Mouse (Mus musculus) CH12.LX (cell line): ENCODE measurements around the gene Cxcr5. TPM values are rescaled to one million over a fixed set of nuclear protein-coding genes. Genes with fewer than 3 reads are reported as not detected.

ENCODE experiments used
- DNase-seq: peaks from one replicate; pipeline ENCODE4 v3.0.0-alpha.2; 2013; ENCODE audit errors: extremely low read depth
- H3K27ac ChIP-seq: 2 replicates; pipeline ENCODE4 v1.5.1; 2012; ENCODE audit warnings: low read depth, mild to moderate bottlenecking, control low read depth, moderate library complexity; ENCODE audit not compliant: insufficient read depth
- H3K27me3 ChIP-seq: replicated peaks from 2 replicates; pipeline ENCODE3; 2012; ENCODE audit warnings: inconsistent platforms
- H3K36me3 ChIP-seq, 2 experiments: replicated peaks in 1 of 2; 2 replicates each; pipeline versions ENCODE3 to v1.6.1; 2012; ENCODE audit warnings: inconsistent platforms in 1 of 2, low read length in 1 of 2, mild to moderate bottlenecking in 1 of 2, mixed read lengths in 1 of 2, moderate library complexity in 1 of 2; ENCODE audit not compliant: control insufficient read depth in 1 of 2, insufficient read depth in 1 of 2
- H3K4me1 ChIP-seq, 2 experiments: 2 replicates each; pipeline ENCODE4 v1.6.1; 2012; ENCODE audit warnings: inconsistent platforms in 1 of 2, moderate library complexity in 1 of 2; ENCODE audit not compliant: insufficient read depth in 2 of 2, control insufficient read depth in 1 of 2
- H3K4me2 ChIP-seq: 2 replicates; pipeline ENCODE4 v1.6.1; 2012; ENCODE audit warnings: low read depth, mild to moderate bottlenecking, control low read depth; ENCODE audit not compliant: poor library complexity, insufficient read depth, severe bottlenecking
- H3K4me3 ChIP-seq, 3 experiments: fragments of 150-350 bp in 1 of 3; sonication (generic) in 1 of 3; replicated peaks in 1 of 3; 2 replicates each; pipeline versions ENCODE3 to v1.5.1; 2011 to 2012; ENCODE audit warnings: low read depth in 2 of 3, low read length in 2 of 3, mild to moderate bottlenecking in 2 of 3, moderate library complexity in 2 of 3, control low read depth in 1 of 3, improper control_type of control experiment in 1 of 3, inconsistent platforms in 1 of 3, mixed read lengths in 1 of 3; ENCODE audit not compliant: poor library complexity in 1 of 3
- H3K79me2 ChIP-seq: replicated peaks from 2 replicates; pipeline ENCODE4 v1.6.1; 2012; ENCODE audit warnings: mild to moderate bottlenecking, moderate library complexity; ENCODE audit not compliant: control insufficient read depth, poor library complexity, insufficient read depth, severe bottlenecking; ENCODE audit errors: extremely low read depth
- H3K9ac ChIP-seq: 2 replicates; pipeline ENCODE4 v1.6.1; 2012; ENCODE audit warnings: low read depth, mild to moderate bottlenecking, control low read depth, moderate library complexity; ENCODE audit not compliant: insufficient read depth
- H3K9me3 ChIP-seq: replicated peaks from 2 replicates; pipeline ENCODE3; 2012; ENCODE audit warnings: low read length, inconsistent platforms, mixed read lengths
- CTCF ChIP-seq, 2 experiments: IDR thresholded peaks in 1 of 2; conservative IDR thresholded peaks in 1 of 2; 2 replicates each; pipeline ENCODE4 v1.5.1; 2011 to 2012; ENCODE audit warnings: low read depth in 2 of 2, low read length in 2 of 2, improper control_type of control experiment in 1 of 2, inconsistent platforms in 1 of 2, mild to moderate bottlenecking in 1 of 2, moderate library complexity in 1 of 2
- E2F4 ChIP-seq: IDR thresholded peaks from 2 replicates; pipeline ENCODE4 v1.6.1; 2011; ENCODE audit warnings: low read depth, low read length, improper control_type of control experiment; ENCODE audit not compliant: insufficient replicate concordance
- ELF1 ChIP-seq: IDR thresholded peaks from 2 replicates; pipeline ENCODE4 v1.6.1; 2014; ENCODE audit warnings: low read depth, mild to moderate bottlenecking, inconsistent platforms, low read length, improper control_type of control experiment
- ETS1 ChIP-seq: conservative IDR thresholded peaks from 2 replicates; pipeline ENCODE4 v1.6.1; 2012; ENCODE audit warnings: low read depth, mild to moderate bottlenecking, inconsistent platforms, low read length, improper control_type of control experiment, moderate library complexity
- GABPA ChIP-seq: IDR thresholded peaks from 2 replicates; pipeline ENCODE4 v1.6.1; 2012; ENCODE audit warnings: low read depth, low read length, improper control_type of control experiment, inconsistent platforms; ENCODE audit not compliant: insufficient replicate concordance
- HCFC1 ChIP-seq: IDR thresholded peaks from 2 replicates; pipeline ENCODE4 v1.6.1; 2012; ENCODE audit warnings: low read depth, mild to moderate bottlenecking, inconsistent platforms, low read length, improper control_type of control experiment
- JUN ChIP-seq: IDR thresholded peaks from 2 replicates; pipeline ENCODE4 v1.6.1; 2011; ENCODE audit warnings: low read depth, mild to moderate bottlenecking, low read length, improper control_type of control experiment, moderate library complexity; ENCODE audit not compliant: insufficient read depth
- JUND ChIP-seq: conservative IDR thresholded peaks from 2 replicates; pipeline ENCODE4 v1.6.1; 2011; ENCODE audit warnings: low read depth, low read length, improper control_type of control experiment
- KAT2A ChIP-seq: IDR thresholded peaks from 2 replicates; pipeline ENCODE4 v1.6.1; 2012; ENCODE audit warnings: low read length, improper control_type of control experiment, inconsistent platforms; ENCODE audit not compliant: insufficient replicate concordance
- MAFK ChIP-seq: IDR thresholded peaks from 2 replicates; pipeline ENCODE4 v1.6.1; 2011; ENCODE audit warnings: low read length, improper control_type of control experiment; ENCODE audit not compliant: insufficient replicate concordance
- MAZ ChIP-seq: IDR thresholded peaks from 2 replicates; pipeline ENCODE4 v1.6.1; 2012; ENCODE audit warnings: low read depth, mild to moderate bottlenecking, inconsistent platforms, low read length, improper control_type of control experiment, moderate library complexity
- MXI1 ChIP-seq: IDR thresholded peaks from 2 replicates; pipeline ENCODE4 v1.6.1; 2011; ENCODE audit warnings: mild to moderate bottlenecking, low read depth, low read length, improper control_type of control experiment
- MYC ChIP-seq: IDR thresholded peaks from 2 replicates; pipeline ENCODE4 v1.6.1; 2011; ENCODE audit warnings: low read depth, mild to moderate bottlenecking, improper control_type of control experiment, low read length
- NELFE ChIP-seq: IDR thresholded peaks from 2 replicates; pipeline ENCODE4 v1.6.1; 2011; ENCODE audit warnings: low read depth, low read length, improper control_type of control experiment
- NRF1 ChIP-seq: IDR thresholded peaks from 2 replicates; pipeline ENCODE4 v1.6.1; 2014; ENCODE audit warnings: low read depth, mild to moderate bottlenecking, inconsistent platforms, low read length, improper control_type of control experiment, moderate library complexity
- PAX5 ChIP-seq: IDR thresholded peaks from 2 replicates; pipeline ENCODE4 v1.6.1; 2012; ENCODE audit warnings: low read length, inconsistent platforms, mixed read lengths
- POLR2AphosphoS2 ChIP-seq: IDR thresholded peaks from 2 replicates; pipeline ENCODE4 v1.6.1; 2011; ENCODE audit warnings: low read depth, low read length, improper control_type of control experiment
- RAD21 ChIP-seq: IDR thresholded peaks from 2 replicates; pipeline ENCODE4 v1.6.1; 2011; ENCODE audit warnings: low read depth, mild to moderate bottlenecking, low read length, improper control_type of control experiment, moderate library complexity
- SIN3A ChIP-seq: IDR thresholded peaks from 2 replicates; pipeline ENCODE4 v1.6.1; 2012; ENCODE audit warnings: low read length, improper control_type of control experiment, inconsistent platforms
- TCF12 ChIP-seq: IDR thresholded peaks from 2 replicates; pipeline ENCODE4 v1.6.1; 2014; ENCODE audit warnings: low read depth, mild to moderate bottlenecking, inconsistent platforms, low read length, improper control_type of control experiment
- USF2 ChIP-seq: conservative IDR thresholded peaks from 2 replicates; pipeline ENCODE4 v1.6.1; 2011; ENCODE audit warnings: low read depth, low read length, improper control_type of control experiment
- ZC3H11A ChIP-seq: IDR thresholded peaks from 2 replicates; pipeline ENCODE4 v1.6.1; 2012; ENCODE audit warnings: low read depth, mild to moderate bottlenecking, inconsistent platforms, low read length, improper control_type of control experiment
- ZNF384 ChIP-seq: IDR thresholded peaks from 2 replicates; pipeline ENCODE4 v1.6.1; 2012; ENCODE audit warnings: low read depth, low read length, improper control_type of control experiment, inconsistent platforms
- dilution Hi-C: fragments of 300-500 bp; cut with MboI; formaldehyde crosslinking; loops from 2 replicates; pipeline ENCODE4 v1.14.3; 2020; ENCODE audit warnings: low sequenced_read_pairs; ENCODE audit not compliant: extremely low pct_unique_long_range_greater_than_20kb, extremely low pct_ligation_motif_present
- in situ Hi-C: fragments of 300-500 bp; cut with MboI; formaldehyde crosslinking; loops from 3 replicates; pipeline ENCODE4 v1.14.3; 2019; ENCODE audit warnings: low sequenced_read_pairs, low pct_ligation_motif_present, low pct_unique_long_range_greater_than_20kb, mixed read lengths
- polyA plus RNA-seq: library from polyadenylated mRNA; unstranded; fragments of >175 nt; gene quantifications from 2 replicates; pipeline ENCODE4 v1.2.1, GENCODE M21; 2012; ENCODE audit warnings: low read depth; ENCODE audit not compliant: insufficient read length
- total RNA-seq, 2 experiments: library from RNA; depleted of rRNA; stranded (reverse); fragments of 300-350 nt in 1 of 2; fragments of >200 nt in 1 of 2; gene quantifications; 2 replicates each; pipeline ENCODE4 v1.2.3; 2012 to 2014

The Cxcr5 gene
- total and polyA plus RNA-seq, 3 experiments: 30.2 to 93.4 (median 70.5) TPM

DNA sequence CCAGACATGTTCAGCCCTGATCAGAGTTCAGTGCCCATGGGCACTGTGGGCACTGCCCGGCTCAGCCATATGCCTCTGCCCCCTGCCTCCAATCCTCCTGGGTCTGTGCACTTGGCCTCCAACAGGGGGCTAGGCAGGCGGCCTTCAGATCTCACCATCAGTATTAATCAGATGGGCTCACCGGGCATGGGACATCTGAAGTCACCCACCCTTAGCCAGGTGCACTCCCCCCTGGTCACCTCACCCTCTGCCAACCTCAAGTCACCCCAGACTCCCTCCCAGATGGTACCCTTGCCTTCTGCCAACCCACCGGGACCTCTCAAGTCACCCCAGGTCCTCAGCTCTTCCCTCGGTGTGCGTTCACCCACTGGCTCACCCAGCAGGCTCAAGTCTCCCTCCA, 54.3 kb downstream of the Cxcr5 start:
- H3K27me3 ChIP-seq: no peaks in the 10 kb centered on the region
- in situ Hi-C loops: no loop called here
- DNase-seq: no peak
- H3K4me3 ChIP-seq: no peak overlapping the region
- TF ChIP-seq HCFC1 (no peak), NRF1 (no peak), GABPA (no peak), PAX5 (no peak), RAD21 (no peak), ZC3H11A (no peak), MXI1 (no peak), JUND (no peak), MAZ (no peak), MYC (no peak), POLR2AphosphoS2 (no peak), CTCF (conservative IDR thresholded peaks at IDR 0.05 in 1 of 2, IDR thresholded peaks at IDR 0.05 in 1 of 2; ENCODE audit: low read depth in 2 of 2, low read length in 2 of 2) (no peak), ETS1 (no peak), MAFK (no peak), E2F4 (no peak), USF2 (no peak)
- H3K27ac ChIP-seq: no peak overlapping the region
- peaks cover 16 to 92% of the 10 kb centered on the region in 2 experiments for H3K36me3 ChIP-seq
- dilution Hi-C loops: no loop called here
- H3K79me2 ChIP-seq: no peaks in the 10 kb centered on the region
- no peak overlapping the region for H3K4me2 ChIP-seq
- no peaks in the 10 kb centered on the region for H3K9me3 ChIP-seq
- H3K4me1 ChIP-seq: peaks cover 17 to 42% of the 10 kb centered on the region in 2 experiments
- H3K9ac ChIP-seq: no peak overlapping the region

DNA sequence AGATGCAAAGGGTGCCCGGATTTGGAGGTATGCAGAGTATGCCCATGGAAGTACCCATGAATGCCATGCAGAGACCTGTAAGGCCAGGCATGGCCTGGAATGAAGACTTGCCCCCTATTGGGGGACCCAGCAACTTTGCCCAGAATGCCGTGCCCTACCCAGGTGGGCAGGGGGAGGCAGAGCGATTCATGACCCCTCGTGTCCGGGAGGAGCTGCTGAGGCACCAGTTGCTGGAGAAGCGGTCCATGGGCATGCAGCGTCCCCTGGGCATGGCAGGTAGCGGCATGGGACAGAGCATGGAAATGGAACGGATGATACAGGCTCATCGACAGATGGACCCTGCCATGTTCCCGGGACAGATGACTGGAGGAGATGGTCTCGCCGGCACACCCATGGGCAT, 55.1 kb downstream of the Cxcr5 start:
- H3K27ac ChIP-seq: no peak overlapping the region
- peaks cover 15 to 93% of the 10 kb centered on the region in 2 experiments for H3K36me3 ChIP-seq
- no peak overlapping the region for H3K4me2 ChIP-seq
- H3K9ac ChIP-seq: no peak overlapping the region
- no peaks in the 10 kb centered on the region for H3K27me3 ChIP-seq
- H3K9me3 ChIP-seq: no peaks in the 10 kb centered on the region
- H3K4me3 ChIP-seq: no peak overlapping the region
- no peak for DNase-seq
- dilution Hi-C loops: no loop called here
- no peaks in the 10 kb centered on the region for H3K79me2 ChIP-seq
- no peak for TF ChIP-seq CTCF (conservative IDR thresholded peaks at IDR 0.05 in 1 of 2, IDR thresholded peaks at IDR 0.05 in 1 of 2; ENCODE audit: low read depth in 2 of 2, low read length in 2 of 2)
- no peak for TF ChIP-seq NELFE
- TF ChIP-seq ZNF384: no peak
- TF ChIP-seq ELF1: no peak
- TF ChIP-seq JUN: no peak
- TF ChIP-seq USF2: no peak
- no peak for TF ChIP-seq TCF12
- TF ChIP-seq E2F4: no peak
- no peak for TF ChIP-seq SIN3A
- no peak for TF ChIP-seq KAT2A
- no peak for TF ChIP-seq GABPA
- in situ Hi-C loops: no loop called here
- H3K4me1 ChIP-seq: peaks cover 16 to 43% of the 10 kb centered on the region in 2 experiments
